Mouse (Mus musculus) cerebellum, adult 2 months (tissue): ENCODE results near the gene Rnaseh2c.

Experiments used
- CTCF ChIP-seq: fragments of 200-500 bp; IDR thresholded peaks from 2 replicates; pipeline ENCODE4 v1.5.1; 2011; ENCODE audit warnings: low read depth, mild to moderate bottlenecking, control low read depth, low read length, moderate library complexity, borderline replicate concordance; ENCODE audit not compliant: insufficient read depth
- POLR2A ChIP-seq: fragments of 200-500 bp; IDR thresholded peaks from 2 replicates; pipeline ENCODE4 v1.6.1; 2011; ENCODE audit warnings: low read length, control low read depth, borderline replicate concordance; ENCODE audit not compliant: insufficient read depth

- TF ChIP-seq CTCF (no peak), POLR2A (no peak)
These were observed 34.4 kb downstream of the Rnaseh2c start for GRCm38 (mm10) chr19:5636036-5636570.
